Mouse (Mus musculus) embryonic facial prominence, embryonic 14.5 days (tissue): ENCODE measurements around the gene Itfg1. TPM values are rescaled to one million over a fixed set of nuclear protein-coding genes. Genes with fewer than 3 reads are reported as not detected.
"Not testable (repeated sequence)": the region's sequence is repeated elsewhere in the genome, so short reads cannot be mapped to it uniquely, and the experiment has no call there.

Source experiments
- ATAC-seq: fragments of 200-750 bp; cut with Nextera tagmentation; 2 replicates; pipeline ENCODE4 v1.8.0; 2017; ENCODE audit warnings: low read depth, moderate number of reproducible peaks, moderate TSS enrichment
- DNase-seq: peaks from one replicate; pipeline ENCODE4 v3.0.0-alpha.2; 2015; ENCODE audit warnings: low spot score
- H3K27ac ChIP-seq: fragments of 300-500 bp; sonication (generic); replicated peaks from 2 replicates; pipeline ENCODE4 v1.5.1; 2014; ENCODE audit warnings: low read depth, mild to moderate bottlenecking, low read length, moderate library complexity
- H3K27me3 ChIP-seq: fragments of 300-500 bp; sonication (generic); replicated peaks from 2 replicates; pipeline ENCODE4 v1.6.1; 2014; ENCODE audit warnings: low read length; ENCODE audit not compliant: control insufficient read depth, insufficient read depth
- H3K36me3 ChIP-seq: fragments of 300-500 bp; sonication (generic); 2 replicates; pipeline ENCODE4 v1.6.1; 2014; ENCODE audit warnings: low read length, mixed read lengths; ENCODE audit not compliant: control insufficient read depth, insufficient read depth
- H3K4me1 ChIP-seq: fragments of 300-500 bp; sonication (generic); 2 replicates; pipeline ENCODE4 v1.6.1; 2014; ENCODE audit warnings: antibody characterized with exemption, low read length; ENCODE audit not compliant: control insufficient read depth, insufficient read depth
- H3K4me2 ChIP-seq: fragments of 300-500 bp; sonication (generic); 2 replicates; pipeline ENCODE4 v1.6.1; 2014; ENCODE audit warnings: low read depth, mild to moderate bottlenecking, low read length, moderate library complexity, mixed read lengths
- H3K4me3 ChIP-seq: fragments of 300-500 bp; sonication (generic); 2 replicates; pipeline ENCODE4 v1.5.1; 2014; ENCODE audit warnings: low read depth, mild to moderate bottlenecking, low read length
- H3K9ac ChIP-seq: fragments of 300-500 bp; sonication (generic); 2 replicates; pipeline ENCODE4 v1.6.1; 2014; ENCODE audit warnings: low read depth, mild to moderate bottlenecking, low read length, moderate library complexity, mixed read lengths
- H3K9me3 ChIP-seq: fragments of 300-500 bp; sonication (generic); 2 replicates; pipeline ENCODE4 v1.6.1; 2016; ENCODE audit warnings: low read length; ENCODE audit not compliant: control insufficient read depth
- WGBS: fragments of 180-500 bp; shearing (Covaris S2); extraction: QIAGEN DNeasy Blood & Tissue Kit; methylation state at CpG from one replicate; pipeline ENCODE4 v1.1.7; 2014; 5-methylcytosine and 5-hydroxymethylcytosine counted together
- polyA plus RNA-seq: library from polyadenylated mRNA; unstranded; fragments of >200 nt; fragmentation: Nextera tagmentation; extraction: Ambion mirVana; gene quantifications from 2 replicates; pipeline ENCODE4 v1.2.1, GENCODE M21; 2014

Itfg1 gene
- 83.5 and 86.6 TPM in 2 replicates for polyA plus RNA-seq

DNA sequence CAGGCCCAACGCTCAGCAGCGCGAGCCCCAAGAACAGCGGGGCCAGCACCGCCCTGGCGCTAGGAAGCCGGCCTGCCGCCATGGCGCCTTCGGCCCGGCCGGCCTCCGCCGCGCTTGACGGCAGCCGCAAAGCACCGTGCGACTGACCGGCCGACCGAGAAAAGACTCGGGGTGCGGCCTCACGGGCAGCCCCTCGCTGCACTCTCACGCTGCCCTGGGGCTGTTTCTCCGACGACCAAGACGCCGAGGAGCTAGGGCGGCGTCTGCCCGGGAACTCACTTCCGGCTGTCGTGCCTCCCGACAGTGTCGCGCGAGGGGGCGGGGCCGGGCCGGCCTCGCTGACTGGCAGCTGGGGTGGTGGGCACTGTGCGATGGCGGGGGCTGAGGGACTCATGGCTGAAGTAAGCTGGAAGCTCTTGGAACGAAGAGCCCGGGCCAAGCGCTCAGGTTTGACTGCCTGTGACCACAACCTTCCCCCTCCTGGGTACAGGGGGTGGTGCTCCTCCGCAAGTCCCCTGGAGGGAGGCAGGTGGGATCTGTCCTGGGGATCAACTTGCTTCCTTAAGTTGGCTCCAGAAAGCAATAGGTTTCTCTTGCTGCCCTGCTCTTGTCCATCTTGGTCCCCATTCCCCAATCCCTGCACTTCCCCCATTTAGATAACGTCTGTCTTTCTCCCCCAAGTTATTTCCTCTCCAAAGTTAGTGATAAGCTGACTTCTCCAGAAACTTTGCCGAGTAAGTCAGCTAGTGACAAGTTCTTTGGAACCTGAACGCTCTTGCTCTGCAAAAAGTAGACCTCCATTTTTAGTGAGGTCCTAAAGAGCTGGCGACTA, at the start of gene Itfg1, which contains the start of gene Phkb:
Itfg1 (minus strand) TSS at position 265 of the 832 bp plus-strand sequence.
Phkb (plus strand) TSS at position 303 of the 832 bp plus-strand sequence.
- peaks cover 12% of the 10 kb centered on the region for H3K4me1 ChIP-seq
- peaks cover 12% of the 10 kb centered on the region for H3K36me3 ChIP-seq
- no peaks in the 10 kb centered on the region for H3K27me3 ChIP-seq
- peak within 1 kb of the TSS; percentile 96 for H3K27ac ChIP-seq
- H3K4me2 ChIP-seq = peak within 1 kb of the TSS; percentile 61
- H3K9me3 ChIP-seq = no peaks in the 10 kb centered on the region
- H3K9ac ChIP-seq = peak within 1 kb of the TSS; percentile 92
- DNase-seq (peak; percentile 93), ATAC-seq (peak; percentile 97)
- H3K4me3 ChIP-seq = peak within 1 kb of the TSS; percentile 87
- 2% methylated on average over 38 of the region's 54 CpGs for WGBS

DNA sequence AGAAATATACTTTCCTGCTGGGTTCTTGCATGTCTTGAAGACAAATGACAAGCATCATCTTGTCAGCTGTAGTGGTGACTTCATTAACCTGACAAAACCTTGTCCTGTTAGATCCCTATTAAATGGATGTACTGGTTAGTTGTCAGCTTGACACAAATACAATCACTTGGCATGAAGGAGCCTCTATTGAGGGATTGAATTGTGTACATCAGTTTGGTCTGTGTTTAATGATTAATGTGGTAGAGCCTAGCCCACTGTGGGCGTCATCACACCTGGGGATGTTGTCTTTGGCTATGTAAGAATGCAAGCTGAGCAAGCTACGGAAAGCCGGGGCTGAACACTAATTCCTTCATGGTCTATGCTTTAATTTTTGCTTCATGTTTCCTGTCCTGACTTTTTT, 44.1 kb upstream of the Itfg1 start:
- ATAC-seq = no peak
- Histone ChIP-seq H3K27me3 (no peaks in the 10 kb centered on the region), H3K9ac (no peak overlapping the region), H3K9me3 (no peaks in the 10 kb centered on the region), H3K4me2 (no peak overlapping the region), H3K4me1 (no peaks in the 10 kb centered on the region), H3K27ac (no peak overlapping the region), H3K36me3 (peaks cover 30% of the 10 kb centered on the region), H3K4me3 (no peak overlapping the region)
- 90% methylated on average over 3 of the region's 3 CpGs for WGBS
- DNase-seq = no peak

DNA sequence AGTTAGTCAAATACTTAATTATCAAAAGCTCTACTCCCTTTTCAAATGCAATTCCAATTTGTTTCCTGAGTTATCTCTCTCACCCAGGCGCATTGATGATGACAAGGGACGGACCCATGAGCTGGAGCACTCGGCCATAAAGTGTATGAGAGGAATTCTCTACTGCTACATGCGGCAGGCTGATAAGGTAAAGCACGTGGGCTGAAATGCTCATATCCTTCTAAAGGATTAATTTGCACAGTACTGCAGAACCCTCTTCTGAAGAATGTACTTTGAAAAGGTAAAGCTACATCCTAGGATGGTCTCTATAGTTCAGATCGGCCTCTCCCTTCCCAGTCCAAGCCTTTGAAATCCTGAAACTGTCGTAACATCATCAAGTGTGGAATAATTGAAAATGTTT, 38.9 kb upstream of the Itfg1 start:
- Histone ChIP-seq H3K27ac (no peak overlapping the region), H3K4me3 (no peak overlapping the region), H3K36me3 (peaks cover 31% of the 10 kb centered on the region), H3K9ac (no peak overlapping the region), H3K9me3 (no peaks in the 10 kb centered on the region), H3K4me2 (no peak overlapping the region), H3K4me1 (no peaks in the 10 kb centered on the region), H3K27me3 (no peaks in the 10 kb centered on the region)
- 96% methylated on average over 7 of the region's 7 CpGs for WGBS
- DNase-seq (no peak), ATAC-seq (no peak)

DNA sequence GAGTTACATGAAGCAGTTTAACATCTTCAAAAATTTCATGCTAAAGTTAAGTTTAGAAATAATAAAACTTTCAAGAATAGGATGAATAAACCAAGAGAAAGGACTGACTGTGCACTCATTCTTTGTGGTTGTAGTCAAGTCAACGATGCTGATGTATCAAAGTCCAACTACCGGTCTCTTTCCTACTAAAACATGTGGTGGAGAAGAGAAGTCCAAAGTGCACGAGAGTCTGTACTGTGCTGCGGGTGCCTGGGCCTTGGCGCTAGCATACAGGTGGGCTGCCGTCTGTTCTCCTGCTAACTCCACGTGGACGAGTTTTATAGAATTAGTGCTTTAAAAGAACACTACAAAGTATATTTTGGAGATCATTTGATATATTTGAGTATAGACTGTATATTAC, 37.3 kb upstream of the Itfg1 start:
- H3K27me3 ChIP-seq = no peaks in the 10 kb centered on the region
- H3K4me1 ChIP-seq = no peaks in the 10 kb centered on the region
- DNase-seq = no peak
- no peak overlapping the region for H3K4me2 ChIP-seq
- peaks cover 26% of the 10 kb centered on the region for H3K36me3 ChIP-seq
- H3K4me3 ChIP-seq = no peak overlapping the region
- no peak for ATAC-seq
- no peak overlapping the region for H3K9ac ChIP-seq
- H3K9me3 ChIP-seq = no peaks in the 10 kb centered on the region
- 92% methylated on average over 8 of the region's 8 CpGs for WGBS
- H3K27ac ChIP-seq = no peak overlapping the region

DNA sequence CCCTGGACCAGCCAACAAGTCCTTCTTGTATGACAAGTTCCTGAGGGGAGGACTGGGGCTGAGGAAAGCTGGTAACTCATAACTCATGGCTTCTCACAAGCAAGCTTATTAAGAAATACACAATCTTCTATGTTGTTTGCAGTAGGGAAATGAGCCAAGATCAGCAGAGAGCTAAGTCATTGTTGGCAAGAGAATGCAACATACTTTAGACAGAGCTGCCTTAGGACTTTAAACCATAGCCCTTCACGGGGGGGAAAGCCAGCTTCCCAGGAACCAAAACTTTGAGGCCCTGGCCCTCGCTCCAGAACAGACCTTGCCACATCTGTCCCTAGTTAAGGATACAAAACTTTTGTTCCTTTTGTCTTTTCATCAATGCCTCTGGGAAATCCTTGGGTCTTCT, 30.9 kb upstream of the Itfg1 start:
- peak; percentile 89 for DNase-seq
- peak overlapping the region; percentile 58 for H3K27ac ChIP-seq
- peak; percentile 79 for ATAC-seq

DNA sequence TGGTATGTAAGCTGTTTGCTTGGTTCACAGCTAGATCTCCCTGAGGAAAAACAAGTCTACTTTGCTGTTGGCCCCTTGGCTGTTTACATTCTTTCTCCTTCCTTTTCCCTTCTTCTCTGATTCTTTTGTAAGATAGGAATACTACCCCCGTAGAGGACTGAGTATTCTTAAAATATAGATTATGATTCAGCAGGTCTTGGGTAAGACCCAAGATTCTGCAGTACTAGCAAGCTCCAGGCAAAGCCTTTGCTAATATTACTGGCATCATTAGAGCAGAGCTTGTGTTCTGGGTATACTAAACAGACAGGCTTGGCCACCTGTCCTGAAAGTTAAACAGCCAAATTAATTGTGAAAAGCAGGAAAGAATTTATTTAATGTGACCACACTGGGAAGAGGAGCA, 21.7 kb upstream of the Itfg1 start:
- H3K4me3 ChIP-seq = no peak overlapping the region
- no peaks in the 10 kb centered on the region for H3K4me1 ChIP-seq
- no peak overlapping the region for H3K4me2 ChIP-seq
- no peak overlapping the region for H3K9ac ChIP-seq
- no peaks in the 10 kb centered on the region for H3K36me3 ChIP-seq
- DNase-seq (no peak), ATAC-seq (no peak)
- no peak overlapping the region for H3K27ac ChIP-seq
- no peaks in the 10 kb centered on the region for H3K27me3 ChIP-seq
- 50% methylated on average over 1 of the region's 1 CpGs for WGBS
- no peaks in the 10 kb centered on the region for H3K9me3 ChIP-seq

More for the DNA sequence above, 30.9 kb upstream of the Itfg1 start:
- H3K4me3 ChIP-seq = no peak overlapping the region
- H3K4me2 ChIP-seq = no peak overlapping the region
- WGBS = 41% methylated on average over 2 of the region's 2 CpGs
- H3K36me3 ChIP-seq = no peaks in the 10 kb centered on the region
- H3K9ac ChIP-seq = no peak overlapping the region
- H3K4me1 ChIP-seq = 0 out of 2 replicates have a peak, but pooled peaks cover 10% of the 10 kb centered on the region
- H3K9me3 ChIP-seq = no peaks in the 10 kb centered on the region
- no peaks in the 10 kb centered on the region for H3K27me3 ChIP-seq

DNA sequence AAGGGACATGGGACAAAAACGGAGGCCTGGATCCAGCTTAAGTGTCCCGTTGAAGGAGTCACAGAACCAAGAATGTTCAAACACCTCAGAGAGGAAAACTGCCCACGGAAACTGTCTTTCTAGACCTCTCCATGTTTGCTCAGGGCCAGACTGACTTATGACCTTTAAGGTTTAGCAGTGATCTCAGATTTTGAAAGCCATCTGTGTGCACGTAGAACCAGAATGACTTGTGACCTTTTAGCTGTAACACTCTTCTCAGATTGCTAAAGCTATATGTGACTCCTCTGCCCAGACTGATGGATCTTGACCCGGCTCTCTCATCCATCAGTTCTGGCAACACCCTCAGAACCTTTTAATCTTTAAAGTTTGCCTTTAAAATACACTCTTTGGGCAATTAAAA, 19.9 kb upstream of the Itfg1 start:
- H3K36me3 ChIP-seq = no peaks in the 10 kb centered on the region
- no peaks in the 10 kb centered on the region for H3K27me3 ChIP-seq
- no peak for ATAC-seq
- H3K9ac ChIP-seq = no peak overlapping the region
- no peak overlapping the region for H3K4me3 ChIP-seq
- DNase-seq = no peak
- no peak overlapping the region for H3K27ac ChIP-seq
- H3K9me3 ChIP-seq = no peaks in the 10 kb centered on the region
- H3K4me2 ChIP-seq = no peak overlapping the region
- no peaks in the 10 kb centered on the region for H3K4me1 ChIP-seq
- WGBS = 50% methylated on average over 5 of the region's 5 CpGs

DNA sequence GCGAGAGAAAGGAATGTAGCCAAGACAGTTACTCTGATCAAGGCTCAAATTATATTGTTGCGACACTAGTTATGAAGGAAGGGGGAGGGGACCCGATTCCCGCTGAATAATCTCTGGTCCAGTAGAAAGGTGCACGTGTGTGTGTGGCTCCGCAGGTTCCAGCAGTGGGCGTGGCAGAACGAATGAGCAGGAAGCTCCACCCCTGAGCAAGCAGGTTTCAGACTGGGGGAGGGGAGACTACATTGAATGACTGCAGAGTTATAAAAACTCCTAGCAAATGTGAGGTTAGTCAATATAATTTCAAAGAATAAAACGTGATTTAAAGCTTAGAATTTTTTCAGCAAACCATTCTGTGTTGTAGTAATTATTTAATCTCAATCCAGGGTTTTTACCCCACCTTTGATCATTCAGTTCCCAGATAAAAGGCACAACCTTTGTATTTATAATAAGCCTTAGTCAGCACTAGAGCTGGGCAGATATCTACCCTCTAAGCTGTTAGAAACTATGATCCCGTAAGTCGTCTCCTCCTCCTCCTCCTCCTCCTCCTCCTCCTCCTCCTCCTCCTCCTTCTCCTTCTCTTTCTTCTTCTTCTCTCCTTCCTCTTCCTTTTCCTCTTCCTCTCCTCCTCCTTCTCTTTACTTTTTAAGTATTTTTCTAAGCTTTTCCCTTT, 16.6 kb upstream of the Itfg1 start:
- 44% methylated on average over 11 of the region's 11 CpGs for WGBS
- not testable (repeated sequence) for ATAC-seq, H3K4me3 ChIP-seq, H3K4me1 ChIP-seq, H3K36me3 ChIP-seq, H3K27me3 ChIP-seq, H3K27ac ChIP-seq, H3K9ac ChIP-seq, H3K4me2 ChIP-seq, DNase-seq, H3K9me3 ChIP-seq
